Mouse (Mus musculus): ENCODE data around the gene Faf1. TPM values are rescaled to one million over a fixed set of nuclear protein-coding genes. Genes with fewer than 3 reads are reported as not detected.
A peak's percentile ranks its signal among the peaks of the same experiment; 100 is the strongest.
"Not testable (repeated sequence)": the region's sequence is repeated elsewhere in the genome, so short reads cannot be mapped to it uniquely, and the experiment has no call there.

Gene Faf1
- total RNA-seq, 1 experiment from 2014 or later = 69.9 TPM

DNA sequence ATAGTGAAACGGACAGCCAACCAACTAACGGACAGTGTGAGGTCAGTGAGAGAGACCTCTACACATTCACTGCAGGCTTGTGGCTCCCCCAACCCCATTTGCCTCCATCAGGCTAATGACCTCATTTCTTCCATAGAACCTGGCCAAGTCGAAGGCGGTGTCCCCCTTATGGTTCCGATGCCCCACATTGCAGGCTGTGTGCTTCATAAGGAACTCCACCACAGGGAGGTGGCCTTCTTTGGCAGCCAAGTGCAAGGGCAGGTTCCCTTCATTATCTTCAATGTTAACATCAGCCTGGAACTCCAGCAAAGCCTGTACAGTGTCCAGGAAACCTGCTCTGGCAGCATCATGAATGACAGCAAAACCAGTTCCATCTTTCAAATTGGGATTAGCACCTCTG is 15.2 kb upstream of the Faf1 start:
- ATAC-seq (replicated peaks in 1 of 2; ENCODE audit: insufficient read depth in 1 of 2, low FRiP score in 2 of 2, low TSS enrichment in 1 of 2, low read depth in 1 of 2, poor library complexity in 2 of 2, severe bottlenecking in 2 of 2) = no peak

DNA sequence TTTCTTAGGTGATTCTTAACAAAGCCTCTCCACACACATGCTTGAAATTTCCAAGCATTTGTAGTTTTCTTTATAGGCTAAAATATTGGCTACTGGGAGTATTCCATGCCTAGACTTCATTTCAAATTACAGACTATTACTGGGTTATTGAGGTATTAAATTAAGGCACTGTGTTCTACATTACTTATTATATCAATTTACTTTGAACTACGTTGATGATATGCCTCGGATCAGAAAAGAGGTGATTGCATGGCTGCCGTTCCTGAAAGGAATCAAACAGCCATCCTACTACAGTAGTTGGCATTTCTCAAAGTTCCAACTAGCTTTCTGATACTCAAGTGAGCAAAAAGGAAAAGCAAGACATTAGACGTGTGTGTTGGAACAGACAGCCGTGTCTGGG is 14.1 kb upstream of the Faf1 start:
- no peak for ATAC-seq (replicated peaks in 1 of 2; ENCODE audit: insufficient read depth in 1 of 2, low FRiP score in 2 of 2, low TSS enrichment in 1 of 2, low read depth in 1 of 2, poor library complexity in 2 of 2, severe bottlenecking in 2 of 2)

- no peak for ATAC-seq (replicated peaks in 1 of 2; ENCODE audit: insufficient read depth in 1 of 2, low FRiP score in 2 of 2, low TSS enrichment in 1 of 2, low read depth in 1 of 2, poor library complexity in 2 of 2, severe bottlenecking in 2 of 2)
These were observed 12.3 kb upstream of the Faf1 start for GRCm38 (mm10) chr4:109664091-109664490.

GRCm38 (mm10) chr4:109665101-109665981 is 11.0 kb upstream of the Faf1 start:
- peak; percentile 54 to 60 for ATAC-seq (replicated peaks in 1 of 2; ENCODE audit: insufficient read depth in 1 of 2, low FRiP score in 2 of 2, low TSS enrichment in 1 of 2, low read depth in 1 of 2, poor library complexity in 2 of 2, severe bottlenecking in 2 of 2)

GRCm38 (mm10) chr4:109665982-109666460 is 10.4 kb upstream of the Faf1 start:
- peak; percentile 15 to 43; a peak in 2 of 4 replicates for ATAC-seq (replicated peaks in 1 of 2; ENCODE audit: insufficient read depth in 1 of 2, low FRiP score in 2 of 2, low TSS enrichment in 1 of 2, low read depth in 1 of 2, poor library complexity in 2 of 2, severe bottlenecking in 2 of 2)

DNA sequence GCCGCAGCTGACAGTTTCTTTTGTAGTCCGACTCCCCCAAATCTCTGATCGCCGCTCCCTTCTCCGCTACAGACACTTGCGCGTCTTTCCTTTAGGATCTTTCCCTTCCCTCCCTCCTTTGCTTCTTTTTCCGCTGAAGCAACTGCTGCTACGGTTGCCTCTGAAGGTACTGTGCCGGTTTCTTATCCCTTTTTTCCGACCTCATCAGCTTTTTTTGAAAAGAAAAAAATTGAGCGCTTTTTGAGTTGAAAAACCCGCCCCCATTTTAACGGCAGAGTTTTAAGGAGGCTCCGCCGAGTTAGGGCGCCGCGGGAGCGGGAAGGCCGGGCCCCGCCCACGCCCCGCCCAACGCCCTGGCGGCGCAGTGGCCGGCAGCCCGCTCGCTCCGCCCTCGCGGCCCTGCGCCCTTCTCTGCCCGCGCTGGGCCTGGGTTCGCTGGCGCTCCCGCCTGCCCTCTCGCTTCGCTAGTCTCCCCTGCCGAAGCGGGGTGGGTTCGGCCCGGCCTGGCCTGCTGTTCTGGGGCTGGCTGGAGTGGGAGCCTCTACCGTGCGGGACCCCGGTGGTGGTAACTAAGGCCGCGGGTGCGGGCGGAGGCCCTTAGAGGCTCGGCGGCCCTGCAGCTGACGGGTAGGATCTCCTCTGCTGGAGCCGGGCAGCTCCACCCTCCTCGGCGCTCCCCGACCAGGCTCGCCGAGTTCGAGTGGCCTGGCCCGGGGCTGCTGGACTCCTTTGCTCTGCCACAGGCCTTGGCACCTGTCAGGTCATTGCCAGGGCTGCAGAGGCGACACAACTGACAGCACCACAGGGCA is 9.7 kb upstream of the Faf1 start, which contains the start of gene Cdkn2c:
Cdkn2c (minus strand) TSS at position 729 of the 809 bp plus-strand sequence.
- ATAC-seq (replicated peaks in 1 of 2; ENCODE audit: insufficient read depth in 1 of 2, low FRiP score in 2 of 2, low TSS enrichment in 1 of 2, low read depth in 1 of 2, poor library complexity in 2 of 2, severe bottlenecking in 2 of 2) = peak; percentile 67 to 75

GRCm38 (mm10) chr4:109667518-109667917 is 8.9 kb upstream of the Faf1 start:
- no peak for ATAC-seq (replicated peaks in 1 of 2; ENCODE audit: insufficient read depth in 1 of 2, low FRiP score in 2 of 2, low TSS enrichment in 1 of 2, low read depth in 1 of 2, poor library complexity in 2 of 2, severe bottlenecking in 2 of 2)

GRCm38 (mm10) chr4:109670213-109670612 is 6.2 kb upstream of the Faf1 start:
- ATAC-seq (replicated peaks in 1 of 2; ENCODE audit: insufficient read depth in 1 of 2, low FRiP score in 2 of 2, low TSS enrichment in 1 of 2, low read depth in 1 of 2, poor library complexity in 2 of 2, severe bottlenecking in 2 of 2) = no peak

DNA sequence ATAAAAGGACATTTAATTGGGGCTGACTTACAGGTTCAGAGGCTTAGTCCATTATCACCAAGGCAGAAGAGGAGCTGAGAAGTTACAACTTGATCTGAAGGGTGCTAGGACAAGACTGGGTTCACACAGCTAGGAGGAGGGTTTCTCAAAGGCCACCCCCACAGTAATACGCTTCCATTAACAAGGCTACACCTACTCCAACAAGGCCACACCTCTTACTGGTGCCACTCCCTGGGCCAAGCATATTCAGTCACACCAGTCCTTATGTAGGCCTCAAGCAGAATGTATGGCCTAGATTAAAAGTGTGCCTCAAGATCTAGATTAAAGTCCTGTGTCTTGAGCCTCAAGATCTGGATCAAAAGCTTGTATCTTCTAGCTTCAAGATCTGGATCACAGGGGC is 4.4 kb upstream of the Faf1 start:
- ATAC-seq (replicated peaks in 1 of 2; ENCODE audit: insufficient read depth in 1 of 2, low FRiP score in 2 of 2, low TSS enrichment in 1 of 2, low read depth in 1 of 2, poor library complexity in 2 of 2, severe bottlenecking in 2 of 2) = no peak

- ATAC-seq (replicated peaks in 1 of 2; ENCODE audit: insufficient read depth in 1 of 2, low FRiP score in 2 of 2, low TSS enrichment in 1 of 2, low read depth in 1 of 2, poor library complexity in 2 of 2, severe bottlenecking in 2 of 2) = no peak
These were observed 2.3 kb upstream of the Faf1 start for GRCm38 (mm10) chr4:109674097-109674496.

DNA sequence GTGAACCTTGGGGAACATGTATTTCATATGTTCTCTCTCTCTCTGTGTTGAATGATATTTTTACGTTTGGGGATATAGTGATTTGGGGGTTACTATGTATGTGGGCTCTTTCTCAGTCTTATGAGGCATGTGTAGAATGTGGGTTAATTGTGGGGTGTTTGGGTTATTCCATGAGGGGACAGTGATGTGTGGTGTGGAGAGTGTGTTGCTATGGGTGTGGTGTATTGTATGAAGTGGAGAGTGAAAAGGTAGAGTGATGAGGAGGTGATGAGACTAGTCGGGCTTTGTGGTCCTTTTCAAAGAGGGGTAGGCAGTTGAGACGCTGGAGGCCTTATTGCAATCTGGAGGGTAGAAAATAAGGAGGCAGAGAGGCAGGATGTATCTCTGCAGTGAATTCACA is 833 bp downstream of the Faf1 start:
- no peak for ATAC-seq (replicated peaks in 1 of 2; ENCODE audit: insufficient read depth in 1 of 2, low FRiP score in 2 of 2, low TSS enrichment in 1 of 2, low read depth in 1 of 2, poor library complexity in 2 of 2, severe bottlenecking in 2 of 2)

DNA sequence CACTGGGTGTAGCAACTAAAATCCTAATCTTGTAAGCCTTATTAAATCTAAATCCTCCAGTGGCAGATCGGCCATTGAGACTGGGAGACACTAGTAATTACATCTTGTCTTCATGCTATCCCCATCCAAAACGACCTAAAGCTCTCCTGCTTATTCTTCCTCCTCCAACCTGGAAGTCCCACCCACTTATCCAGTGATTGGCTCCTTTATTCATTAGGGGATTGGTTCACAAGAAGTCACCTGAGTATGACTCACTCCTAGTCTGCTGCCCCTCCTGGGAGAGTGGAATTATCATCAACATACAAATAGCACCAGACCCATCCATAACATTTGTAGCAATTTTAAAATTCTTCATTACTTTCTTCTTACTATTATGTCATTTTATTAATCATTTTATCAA is 7.2 kb downstream of the Faf1 start:
- ATAC-seq (replicated peaks in 1 of 2; ENCODE audit: insufficient read depth in 1 of 2, low FRiP score in 2 of 2, low TSS enrichment in 1 of 2, low read depth in 1 of 2, poor library complexity in 2 of 2, severe bottlenecking in 2 of 2) = no peak

DNA sequence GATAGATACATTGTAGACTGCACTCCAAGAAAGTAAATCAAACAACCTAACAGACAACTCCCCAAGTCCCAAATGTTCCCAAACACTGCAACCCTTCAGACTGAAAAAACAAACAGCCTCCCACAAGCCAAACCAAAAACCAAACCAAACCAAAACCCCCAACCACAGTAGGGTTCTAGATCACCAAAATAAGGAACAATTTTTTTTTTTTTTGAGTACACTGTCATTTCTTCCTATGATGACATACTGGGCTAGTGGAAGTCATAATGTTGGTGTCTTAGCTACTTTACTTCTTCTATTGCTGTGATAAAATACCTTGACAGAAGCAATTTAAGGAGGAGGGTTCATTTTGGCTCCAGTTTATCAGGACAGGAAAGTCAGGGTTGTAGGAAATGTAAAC is 16.3 kb downstream of the Faf1 start:
- no peak for ATAC-seq (replicated peaks in 1 of 2; ENCODE audit: insufficient read depth in 1 of 2, low FRiP score in 2 of 2, low TSS enrichment in 1 of 2, low read depth in 1 of 2, poor library complexity in 2 of 2, severe bottlenecking in 2 of 2)

DNA sequence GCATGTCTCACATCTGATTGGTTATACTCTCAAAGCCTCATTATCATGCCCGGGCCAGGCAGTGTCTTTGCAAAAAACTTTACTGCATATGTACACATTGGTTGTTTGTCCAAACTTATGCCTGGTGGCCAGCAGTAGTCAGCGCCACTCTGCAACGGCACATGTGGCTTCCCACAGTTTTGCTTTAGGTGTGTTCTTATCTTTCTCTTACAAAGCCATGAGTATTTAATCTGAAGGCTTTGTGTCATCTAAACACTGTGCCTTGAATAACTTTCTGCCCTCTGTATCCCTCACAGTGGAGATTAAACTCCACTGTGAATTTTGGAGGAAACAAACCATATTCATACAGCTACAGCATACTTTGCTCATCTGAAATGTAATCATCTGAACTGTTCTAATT is 24.3 kb downstream of the Faf1 start:
- ATAC-seq (replicated peaks in 1 of 2; ENCODE audit: insufficient read depth in 1 of 2, low FRiP score in 2 of 2, low TSS enrichment in 1 of 2, low read depth in 1 of 2, poor library complexity in 2 of 2, severe bottlenecking in 2 of 2) = not testable (repeated sequence)

- peak in 1 of 2 experiments; percentile 46; a peak in 1 of 4 replicates for ATAC-seq (replicated peaks in 1 of 2; ENCODE audit: insufficient read depth in 1 of 2, low FRiP score in 2 of 2, low TSS enrichment in 1 of 2, low read depth in 1 of 2, poor library complexity in 2 of 2, severe bottlenecking in 2 of 2)
These were observed 27.2 kb downstream of the Faf1 start for GRCm38 (mm10) chr4:109703568-109703967.

DNA sequence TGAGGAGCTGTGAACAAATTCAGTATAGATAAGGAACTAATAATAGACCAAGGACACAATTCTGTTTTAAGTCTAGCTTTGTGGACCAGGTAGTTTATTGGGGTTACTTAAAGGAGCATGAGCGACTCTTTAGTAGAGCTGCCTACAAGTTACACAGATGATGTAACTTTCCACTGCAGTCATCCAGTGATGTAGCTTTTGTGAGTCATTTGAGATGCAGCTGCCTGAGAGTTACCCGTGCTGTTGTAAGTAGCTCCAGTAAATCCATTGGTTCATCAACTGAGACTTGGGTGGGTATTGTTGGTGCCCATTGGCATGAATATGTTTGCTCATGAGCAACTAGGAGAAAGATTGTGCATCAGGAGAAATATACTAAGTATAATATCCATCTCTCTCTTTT is 29.0 kb downstream of the Faf1 start:
- no peak for ATAC-seq (replicated peaks in 1 of 2; ENCODE audit: insufficient read depth in 1 of 2, low FRiP score in 2 of 2, low TSS enrichment in 1 of 2, low read depth in 1 of 2, poor library complexity in 2 of 2, severe bottlenecking in 2 of 2)

GRCm38 (mm10) chr4:109719281-109719680 is 42.9 kb downstream of the Faf1 start:
- ATAC-seq (replicated peaks in 1 of 2; ENCODE audit: insufficient read depth in 1 of 2, low FRiP score in 2 of 2, low TSS enrichment in 1 of 2, low read depth in 1 of 2, poor library complexity in 2 of 2, severe bottlenecking in 2 of 2) = no peak

DNA sequence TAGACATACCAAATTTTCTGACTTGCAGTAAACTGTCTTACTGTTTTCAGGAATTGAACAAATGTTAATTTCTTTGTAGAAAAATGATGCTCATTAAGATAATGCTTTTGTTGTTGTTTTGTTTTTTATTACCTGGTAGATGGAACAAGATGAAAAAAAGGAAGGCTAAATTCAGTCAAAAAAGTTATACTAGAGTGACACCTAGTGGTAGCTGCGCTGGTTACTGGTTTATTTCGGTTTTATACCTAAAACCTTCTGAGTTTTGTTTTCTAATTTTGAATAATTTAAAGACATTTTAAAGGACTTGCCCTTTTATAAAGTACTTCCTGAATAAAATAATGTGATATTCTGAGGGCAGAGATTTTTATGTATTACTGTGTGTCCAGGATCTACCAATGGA is 52.9 kb downstream of the Faf1 start:
- no peak for ATAC-seq (replicated peaks in 1 of 2; ENCODE audit: insufficient read depth in 1 of 2, low FRiP score in 2 of 2, low TSS enrichment in 1 of 2, low read depth in 1 of 2, poor library complexity in 2 of 2, severe bottlenecking in 2 of 2)
